Mouse (Mus musculus) midbrain, embryonic 15.5 days (tissue): ENCODE results near the gene Pim3. TPM values are rescaled to one million over a fixed set of nuclear protein-coding genes. Genes with fewer than 3 reads are reported as not detected.

Source experiments
- ATAC-seq: fragments of 200-750 bp; cut with Nextera tagmentation; replicated peaks from 2 replicates; pipeline ENCODE4 v1.8.0; 2017; ENCODE audit warnings: moderate TSS enrichment
- H3K27ac ChIP-seq: fragments of 300-500 bp; sonication (generic); 2 replicates; pipeline ENCODE4 v1.5.1; 2015; ENCODE audit warnings: mild to moderate bottlenecking, inconsistent platforms
- H3K27me3 ChIP-seq: fragments of 300-500 bp; sonication (generic); replicated peaks from 2 replicates; pipeline ENCODE4 v1.6.1; 2015; ENCODE audit warnings: inconsistent platforms
- H3K36me3 ChIP-seq: fragments of 300-500 bp; sonication (generic); replicated peaks from 2 replicates; pipeline ENCODE4 v1.6.1; 2015; ENCODE audit warnings: inconsistent platforms
- H3K4me1 ChIP-seq: fragments of 300-500 bp; sonication (generic); 2 replicates; pipeline ENCODE4 v1.6.1; 2015; ENCODE audit warnings: inconsistent platforms
- H3K4me2 ChIP-seq: fragments of 300-500 bp; sonication (generic); 2 replicates; pipeline ENCODE4 v1.6.1; 2015; ENCODE audit warnings: inconsistent platforms, mild to moderate bottlenecking, moderate library complexity
- H3K4me3 ChIP-seq: fragments of 300-500 bp; sonication (generic); 2 replicates; pipeline ENCODE4 v1.5.1; 2015; ENCODE audit warnings: mild to moderate bottlenecking, inconsistent platforms
- H3K9ac ChIP-seq: fragments of 300-500 bp; sonication (generic); 2 replicates; pipeline ENCODE4 v1.6.1; 2015; ENCODE audit warnings: mild to moderate bottlenecking, inconsistent platforms
- H3K9me3 ChIP-seq: fragments of 300-500 bp; sonication (generic); 2 replicates; pipeline ENCODE4 v1.6.1; 2016; ENCODE audit warnings: inconsistent platforms
- WGBS: fragments of 180-500 bp; shearing (Covaris S2); methylation state at CpG from one replicate; pipeline ENCODE4 v1.1.7; 2015; ENCODE audit warnings: mixed read lengths; 5-methylcytosine and 5-hydroxymethylcytosine counted together
- polyA plus RNA-seq: library from polyadenylated mRNA; unstranded; fragments of >200 nt; fragmentation: Nextera tagmentation; extraction: Ambion mirVana; gene quantifications from 2 replicates; pipeline ENCODE4 v1.2.1, GENCODE M21; 2015

The Pim3 gene
- polyA plus RNA-seq, 1 experiment from 2014 or later, result 69.0 TPM

DNA sequence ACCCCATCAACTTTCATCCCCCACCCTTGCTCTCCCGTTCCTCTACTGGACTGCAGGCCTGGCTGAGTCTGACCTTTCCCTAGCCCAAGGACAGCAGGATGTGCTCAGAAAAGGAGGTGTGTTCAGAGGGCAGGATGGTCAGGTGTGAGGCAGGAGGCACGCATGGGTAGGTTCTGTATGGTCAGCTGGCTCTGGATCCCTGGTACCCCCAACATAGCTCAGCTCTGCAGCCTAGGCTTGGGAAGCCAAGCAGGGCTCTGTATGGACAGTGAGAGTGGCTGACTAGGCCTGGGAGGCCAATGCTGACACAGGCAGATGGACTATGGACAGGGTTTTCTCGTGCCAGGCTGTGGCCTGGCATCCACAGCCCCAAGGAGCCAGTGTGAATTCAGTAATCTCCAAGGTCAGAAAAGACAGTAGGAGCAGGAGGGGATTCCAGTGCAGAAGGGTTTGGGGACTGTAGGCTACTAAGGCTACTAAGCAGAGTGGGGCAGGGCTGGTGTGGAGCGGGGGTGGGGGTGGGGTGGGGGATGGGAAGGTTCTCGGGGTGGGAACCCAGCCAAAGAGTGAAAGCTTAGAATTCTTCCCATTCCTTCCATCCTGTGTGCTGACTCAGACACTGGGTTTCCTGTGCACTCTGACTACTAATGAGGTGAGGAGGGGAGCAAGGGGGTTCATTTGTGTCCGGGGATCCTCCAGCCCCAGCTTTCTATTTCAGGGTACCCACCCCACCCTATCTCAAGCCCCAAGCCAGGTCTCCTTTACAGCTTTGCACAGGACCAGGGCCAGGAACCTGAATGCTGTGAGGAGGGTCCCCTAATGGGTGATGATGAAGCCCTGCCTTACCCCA is 7.6 kb upstream of the Pim3 start:
- Histone ChIP-seq H3K4me1 (no peaks in the 10 kb centered on the region), H3K36me3 (no peaks in the 10 kb centered on the region), H3K27me3 (no peaks in the 10 kb centered on the region), H3K9me3 (no peaks in the 10 kb centered on the region), H3K4me2 (no peak overlapping the region), H3K9ac (no peak overlapping the region), H3K4me3 (no peak overlapping the region), H3K27ac (no peak overlapping the region)
- WGBS, result 52% methylated on average over 6 of the region's 6 CpGs
- ATAC-seq, result no peak

DNA sequence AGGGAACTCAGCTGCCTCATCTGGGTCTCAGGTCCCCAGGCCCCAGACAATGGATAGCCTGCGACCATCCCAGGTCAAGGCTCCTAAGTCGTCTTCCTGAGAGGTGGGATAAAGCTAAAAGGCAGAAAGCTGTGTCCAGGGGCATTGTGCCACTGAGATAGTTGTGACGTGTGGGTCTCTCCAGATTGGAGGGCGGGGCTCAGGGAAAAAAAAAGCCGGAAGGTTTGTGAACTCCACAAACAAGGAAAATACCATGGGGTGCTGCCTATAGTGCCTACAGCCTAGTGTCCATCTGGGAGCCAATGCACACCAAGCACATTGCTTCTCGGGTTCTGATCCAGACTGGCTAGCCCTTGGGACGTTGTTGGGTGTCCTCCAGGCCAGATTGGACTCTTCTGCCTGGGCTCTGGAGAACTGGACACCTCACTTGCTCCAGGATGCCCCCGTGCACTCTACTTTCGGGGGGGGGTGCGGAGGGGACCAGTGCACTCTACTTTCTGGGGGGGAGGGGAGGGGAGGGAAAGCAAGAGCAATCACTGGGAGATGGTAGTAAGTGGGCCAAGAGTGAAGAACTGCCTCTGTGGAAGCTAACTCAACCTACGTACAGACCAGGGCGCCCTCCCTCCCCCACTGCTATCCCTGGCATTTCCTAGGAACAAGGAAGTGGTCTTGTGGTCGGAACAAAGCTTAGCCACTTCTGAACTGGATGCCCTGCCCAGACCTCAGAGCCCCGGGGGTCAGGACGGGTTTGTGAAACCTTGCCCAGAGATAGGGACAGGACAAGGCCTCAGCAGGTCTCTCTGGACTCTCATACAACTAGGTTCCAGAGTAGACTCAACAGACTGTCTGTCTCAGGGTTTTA is 6.8 kb upstream of the Pim3 start:
- Histone ChIP-seq H3K4me2 (no peak overlapping the region), H3K4me1 (no peaks in the 10 kb centered on the region), H3K27me3 (no peaks in the 10 kb centered on the region), H3K4me3 (no peak overlapping the region), H3K36me3 (no peaks in the 10 kb centered on the region), H3K9ac (no peak overlapping the region), H3K27ac (no peak overlapping the region), H3K9me3 (no peaks in the 10 kb centered on the region)
- no peak for ATAC-seq
- WGBS, result 77% methylated on average over 15 of the region's 15 CpGs

DNA sequence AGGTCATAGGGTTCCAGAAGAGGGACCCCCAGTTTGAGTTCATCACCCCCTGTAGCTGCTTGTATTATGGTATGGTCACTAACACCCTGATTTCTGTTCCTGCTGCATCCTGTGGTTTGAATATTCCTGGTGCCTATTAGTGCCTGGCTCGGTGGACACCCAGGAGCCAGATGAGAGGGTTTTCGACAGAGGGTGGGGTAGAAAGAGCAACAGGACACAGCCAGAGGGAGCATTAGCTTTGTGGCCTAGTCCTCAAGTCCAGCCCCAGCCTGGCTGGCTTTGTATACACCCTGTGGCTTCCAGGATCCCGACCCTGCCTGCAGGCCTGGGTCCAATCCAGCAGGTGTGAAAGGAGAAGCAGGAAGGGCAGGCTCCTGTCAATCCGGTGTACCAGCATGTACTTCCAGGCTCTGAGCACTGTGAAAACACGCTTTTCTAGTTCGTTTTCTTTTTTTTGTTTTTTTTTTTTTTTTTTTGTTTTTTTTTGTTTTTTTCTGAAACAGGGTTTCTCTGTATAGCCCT is 6.0 kb upstream of the Pim3 start:
- Histone ChIP-seq H3K9me3 (no peaks in the 10 kb centered on the region), H3K4me3 (no peak overlapping the region), H3K4me2 (no peak overlapping the region), H3K4me1 (no peaks in the 10 kb centered on the region), H3K36me3 (no peaks in the 10 kb centered on the region), H3K27me3 (no peaks in the 10 kb centered on the region), H3K9ac (no peak overlapping the region), H3K27ac (no peak overlapping the region)
- 80% methylated on average over 6 of the region's 6 CpGs for WGBS
- no peak for ATAC-seq

DNA sequence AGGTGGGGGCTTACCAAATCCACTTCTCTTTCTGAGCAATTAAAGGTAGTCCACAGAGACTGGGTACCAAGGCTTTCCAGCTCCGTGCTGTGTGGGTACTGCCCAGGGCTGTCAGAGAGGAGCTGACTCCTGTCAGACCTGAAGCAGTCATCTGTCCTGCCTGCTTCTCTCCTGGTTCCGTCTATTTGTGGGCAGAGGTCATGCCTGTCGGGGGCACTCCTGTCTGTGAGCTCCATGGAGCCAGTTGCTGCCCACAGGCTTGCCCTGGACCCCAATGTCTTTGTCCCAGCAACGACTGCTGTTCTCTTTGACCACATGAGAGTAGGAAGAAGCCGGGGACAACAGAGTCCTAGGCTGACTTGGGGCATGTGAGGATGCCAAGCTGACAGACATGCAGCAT is 5.4 kb upstream of the Pim3 start:
- Histone ChIP-seq H3K4me2 (no peak overlapping the region), H3K27me3 (no peaks in the 10 kb centered on the region), H3K9me3 (no peaks in the 10 kb centered on the region), H3K4me1 (peaks cover 5% of the 10 kb centered on the region), H3K27ac (no peak overlapping the region), H3K36me3 (no peaks in the 10 kb centered on the region), H3K9ac (no peak overlapping the region), H3K4me3 (no peak overlapping the region)
- ATAC-seq, result no peak
- 90% methylated on average over 5 of the region's 5 CpGs for WGBS

DNA sequence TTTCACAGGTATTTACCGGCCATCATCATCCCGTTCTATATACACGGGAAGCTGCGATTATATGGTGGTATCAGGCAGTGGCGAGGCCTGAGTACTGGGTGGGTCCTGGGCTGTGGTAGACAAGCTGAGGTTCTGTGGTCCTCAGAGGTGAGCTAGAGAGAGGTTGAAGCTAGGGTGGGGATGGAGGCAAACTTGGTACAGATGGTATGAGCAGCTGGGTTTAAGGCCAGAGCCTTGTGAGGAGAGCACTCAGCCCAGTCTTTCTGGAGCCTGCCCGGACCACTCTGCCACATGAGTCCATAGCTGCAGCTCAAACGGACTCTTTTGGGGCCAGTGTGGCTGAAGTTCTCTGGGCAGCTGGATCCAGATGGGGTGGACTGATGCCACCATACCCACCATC is 4.6 kb upstream of the Pim3 start:
- Histone ChIP-seq H3K9ac (no peak overlapping the region), H3K9me3 (no peaks in the 10 kb centered on the region), H3K36me3 (no peaks in the 10 kb centered on the region), H3K4me1 (peaks cover 5% of the 10 kb centered on the region), H3K27me3 (no peaks in the 10 kb centered on the region), H3K27ac (no peak overlapping the region), H3K4me2 (no peak overlapping the region), H3K4me3 (no peak overlapping the region)
- WGBS, result 93% methylated on average over 7 of the region's 7 CpGs
- ATAC-seq, result no peak

DNA sequence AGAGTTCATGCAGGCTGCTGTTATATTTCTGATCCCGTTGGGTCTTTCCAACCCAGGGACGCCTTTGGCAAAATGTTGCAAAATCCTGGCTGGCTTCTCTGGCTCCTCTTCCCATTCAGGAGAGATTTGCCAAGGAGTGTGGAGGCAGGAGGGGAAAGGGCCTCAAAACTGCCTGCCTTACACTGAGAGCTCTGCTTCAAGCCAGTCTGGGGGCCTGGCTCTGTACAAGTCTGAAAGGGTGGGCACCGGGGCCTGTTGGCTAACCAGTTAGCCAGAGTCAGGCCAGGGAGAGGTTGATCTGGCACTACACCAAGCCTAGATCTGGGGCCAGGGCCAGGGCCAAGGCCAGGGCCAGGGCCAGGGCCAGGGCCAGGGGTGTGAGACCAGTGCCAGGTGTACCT is 3.8 kb upstream of the Pim3 start:
- no peak for ATAC-seq
- no peak overlapping the region for H3K9ac ChIP-seq
- H3K27ac ChIP-seq, result no peak overlapping the region
- WGBS, result 88% methylated on average over 3 of the region's 3 CpGs
- peaks cover 5% of the 10 kb centered on the region for H3K4me1 ChIP-seq
- no peaks in the 10 kb centered on the region for H3K36me3 ChIP-seq
- no peaks in the 10 kb centered on the region for H3K9me3 ChIP-seq
- no peaks in the 10 kb centered on the region for H3K27me3 ChIP-seq
- no peak overlapping the region for H3K4me2 ChIP-seq
- H3K4me3 ChIP-seq, result no peak overlapping the region

DNA sequence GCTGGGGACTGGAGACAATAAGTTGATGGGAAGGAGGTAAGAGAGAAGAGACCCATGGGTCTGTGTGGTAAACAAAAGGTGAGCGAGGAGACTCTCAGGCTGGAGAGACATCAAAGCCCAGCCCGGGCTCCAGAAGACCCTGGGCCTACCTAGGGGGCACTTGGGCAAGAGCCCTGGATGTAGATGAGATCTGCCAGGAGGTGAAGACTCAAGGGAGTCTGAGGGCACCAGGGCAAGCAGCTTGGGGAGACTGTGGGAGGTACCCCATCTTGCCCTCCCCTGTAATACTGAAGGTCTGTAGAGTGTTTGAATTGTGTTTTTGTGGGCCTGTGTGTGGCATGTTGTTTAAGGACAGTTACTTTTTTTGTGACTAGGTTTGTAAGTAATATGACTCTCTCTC is 3.3 kb upstream of the Pim3 start:
- 78% methylated on average over 2 of the region's 2 CpGs for WGBS
- H3K36me3 ChIP-seq, result no peaks in the 10 kb centered on the region
- no peaks in the 10 kb centered on the region for H3K9me3 ChIP-seq
- H3K27ac ChIP-seq, result no peak overlapping the region
- H3K4me1 ChIP-seq, result peaks cover 5% of the 10 kb centered on the region
- H3K27me3 ChIP-seq, result no peaks in the 10 kb centered on the region
- H3K4me2 ChIP-seq, result no peak overlapping the region
- no peak overlapping the region for H3K4me3 ChIP-seq
- no peak for ATAC-seq
- H3K9ac ChIP-seq, result no peak overlapping the region

DNA sequence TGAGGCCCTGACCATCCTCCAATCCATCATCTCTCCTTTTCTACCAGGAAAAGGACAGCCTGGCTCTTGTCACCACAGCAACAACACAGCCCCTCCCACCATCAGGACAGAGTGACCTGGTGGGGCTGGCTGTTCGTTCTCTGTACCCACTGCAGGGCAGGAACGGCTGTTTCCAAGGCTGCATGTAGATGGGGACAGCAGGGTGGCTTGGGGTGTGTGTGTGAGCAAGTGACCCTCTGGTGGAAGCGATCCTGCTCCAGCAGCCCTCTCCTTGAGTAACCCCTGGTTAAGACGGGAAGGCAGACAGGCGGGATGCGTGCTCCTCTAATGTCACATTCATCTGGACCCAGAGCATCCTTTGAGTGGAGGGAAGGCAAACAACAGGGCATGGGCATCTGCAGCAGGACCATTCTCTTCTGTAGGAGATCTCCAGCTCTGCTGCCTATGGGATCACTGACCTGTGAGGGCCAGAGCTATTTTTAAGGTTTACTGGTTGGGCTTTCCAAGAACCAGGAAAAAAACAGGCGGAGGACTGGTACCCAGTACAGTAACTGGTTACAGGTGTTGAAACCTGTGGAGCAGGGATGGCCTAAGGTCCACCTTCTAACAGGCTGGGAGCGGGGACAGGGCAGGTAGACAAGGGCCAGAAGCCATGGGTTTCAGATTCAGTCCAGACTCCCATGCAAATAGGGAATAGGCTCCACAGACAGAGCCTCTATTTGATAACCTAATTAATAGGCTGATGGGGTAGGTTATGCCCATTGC is 2.6 kb upstream of the Pim3 start:
- Histone ChIP-seq H3K4me2 (no peak overlapping the region), H3K4me3 (no peak overlapping the region), H3K27me3 (no peaks in the 10 kb centered on the region), H3K9me3 (no peaks in the 10 kb centered on the region), H3K27ac (no peak overlapping the region), H3K9ac (no peak overlapping the region), H3K36me3 (no peaks in the 10 kb centered on the region), H3K4me1 (peaks cover 11% of the 10 kb centered on the region)
- no peak for ATAC-seq
- WGBS, result 69% methylated on average over 8 of the region's 8 CpGs

DNA sequence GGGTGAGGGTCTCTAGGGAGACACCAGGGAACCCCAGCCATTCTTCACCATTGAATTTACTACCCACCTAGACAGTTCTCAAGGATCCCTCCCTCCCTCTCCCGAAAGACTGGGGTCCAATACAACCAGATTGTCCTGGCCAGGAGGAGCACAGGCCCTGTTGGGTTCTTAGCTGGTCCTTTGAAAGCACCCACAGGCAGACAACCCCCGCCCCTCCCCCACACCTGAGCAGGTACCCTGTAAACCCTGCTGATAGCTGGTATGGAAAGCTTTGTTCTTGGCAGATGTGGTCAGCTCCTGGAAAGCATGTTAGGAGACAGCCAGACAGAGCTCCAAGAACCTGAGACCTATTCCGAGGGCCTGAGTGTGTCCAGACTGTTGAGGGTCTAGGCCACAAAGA is 1.2 kb upstream of the Pim3 start:
- Histone ChIP-seq H3K4me1 (peaks cover 22% of the 10 kb centered on the region), H3K4me2 (peak overlapping the region; percentile 61; the same call in 1 of the 2 replicates), H3K9ac (no peak overlapping the region), H3K9me3 (no peaks in the 10 kb centered on the region), H3K36me3 (0 out of 2 replicates have a peak, but pooled peaks cover 6% of the 10 kb centered on the region), H3K4me3 (no peak overlapping the region), H3K27ac (no peak overlapping the region), H3K27me3 (no peaks in the 10 kb centered on the region)
- no peak for ATAC-seq
- 97% methylated on average over 3 of the region's 3 CpGs for WGBS

DNA sequence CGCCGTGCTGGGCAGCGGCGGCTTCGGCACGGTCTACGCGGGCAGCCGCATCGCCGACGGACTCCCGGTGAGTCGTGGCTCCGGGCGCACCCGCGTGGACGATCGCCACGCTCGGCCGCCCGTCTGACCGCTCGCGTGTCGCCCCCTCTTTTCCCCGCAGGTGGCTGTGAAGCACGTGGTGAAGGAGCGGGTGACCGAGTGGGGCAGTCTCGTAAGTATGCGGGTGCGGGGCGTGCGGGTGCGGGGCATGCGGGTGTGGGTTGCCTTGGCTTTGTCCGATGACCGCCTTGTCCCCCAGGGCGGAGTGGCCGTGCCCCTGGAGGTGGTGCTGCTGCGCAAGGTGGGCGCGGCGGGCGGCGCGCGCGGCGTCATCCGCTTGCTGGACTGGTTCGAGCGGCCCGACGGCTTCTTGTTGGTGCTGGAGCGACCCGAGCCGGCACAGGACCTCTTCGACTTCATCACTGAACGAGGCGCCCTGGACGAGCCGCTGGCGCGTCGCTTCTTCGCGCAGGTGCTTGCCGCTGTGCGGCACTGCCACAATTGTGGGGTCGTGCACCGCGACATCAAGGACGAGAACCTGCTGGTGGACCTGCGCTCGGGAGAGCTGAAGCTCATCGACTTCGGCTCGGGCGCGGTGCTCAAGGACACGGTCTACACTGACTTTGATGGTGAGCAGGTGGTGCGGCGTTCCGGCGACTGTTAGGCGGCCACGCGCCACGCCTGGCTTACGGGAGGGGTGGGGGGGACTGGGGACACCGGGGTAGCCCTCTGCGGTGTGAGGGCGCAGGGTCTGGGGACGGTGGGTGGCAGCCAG is 1.1 kb downstream of the Pim3 start:
- ATAC-seq, result peak; percentile 7
- Histone ChIP-seq H3K36me3 (0 out of 2 replicates have a peak, but pooled peaks cover 6% of the 10 kb centered on the region), H3K4me3 (peak overlapping the region; percentile 75), H3K27me3 (no peaks in the 10 kb centered on the region), H3K27ac (peak overlapping the region; percentile 98), H3K4me2 (peak overlapping the region; percentile 61), H3K9ac (peak overlapping the region; percentile 69), H3K4me1 (peaks cover 22% of the 10 kb centered on the region), H3K9me3 (no peaks in the 10 kb centered on the region)
- WGBS, result under 1% methylated on average over 80 of the region's 98 CpGs

DNA sequence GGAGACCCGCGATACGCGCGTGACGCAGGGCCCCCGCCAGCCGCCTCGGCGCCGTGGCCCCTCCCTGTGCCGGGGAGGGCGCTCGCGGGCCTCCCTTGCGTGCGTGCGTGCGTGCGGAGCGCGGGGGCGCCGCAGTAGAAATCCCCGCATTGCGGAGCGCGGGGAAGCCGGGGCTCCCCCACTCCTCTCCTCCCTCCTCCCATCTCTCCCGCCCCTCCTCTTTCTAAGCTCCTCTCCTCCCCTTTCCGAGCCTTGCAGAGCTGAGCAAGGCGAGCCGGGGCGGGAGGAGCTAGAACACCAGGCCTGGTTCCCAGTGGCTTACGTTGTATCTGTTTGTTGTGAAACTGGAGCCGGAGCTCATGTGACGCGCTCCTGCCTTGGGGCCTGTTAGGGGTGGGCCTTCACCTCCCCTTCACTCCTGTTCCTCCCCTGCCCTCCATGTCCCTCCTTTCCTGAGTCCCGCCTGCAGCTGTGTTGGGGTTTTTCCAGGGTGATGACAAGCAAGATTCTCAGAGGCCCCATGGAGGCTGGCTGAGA is 1.8 kb downstream of the Pim3 start:
- Histone ChIP-seq H3K9me3 (no peaks in the 10 kb centered on the region), H3K4me1 (peaks cover 22% of the 10 kb centered on the region), H3K4me2 (peak overlapping the region; percentile 61), H3K4me3 (peak overlapping the region; percentile 75), H3K27ac (peak overlapping the region; percentile 98), H3K36me3 (0 out of 2 replicates have a peak, but pooled peaks cover 6% of the 10 kb centered on the region), H3K27me3 (no peaks in the 10 kb centered on the region), H3K9ac (peak overlapping the region; percentile 69)
- 0% methylated on average over 21 of the region's 39 CpGs for WGBS
- ATAC-seq, result peak; percentile 59
